10 mouse cellular contexts compared by ENCODE assay signal in genomic region chr1:134182025-134182424, GRCm38 (mm10). TPM values are rescaled to one million over a fixed set of nuclear protein-coding genes. Genes with fewer than 3 reads are reported as not detected.
A peak's percentile ranks its signal among the peaks of the same experiment; 100 is the strongest.
DNase-seq lines count a peak whose midpoint lies in the region; ATAC-seq lines count a peak whose summit lies in the region.
"Had no signal": no experiment of that assay in that cellular context is flagged by ENCODE, and none has a peak within 500 bp of the region (broad histone marks: within the 10 kb centered on the region; RNA-seq: fewer than 3 reads in every experiment).

TSS of gene Chil1 (plus strand) at chr1:134182176.

- peak; percentile 58 for DNase-seq in cerebellum, adult 9-11 months
- no peak for DNase-seq in layer of hippocampus, postnatal 36 days
- DNase-seq in layer of hippocampus, adult 9-11 months = no peak
- peak; percentile 58 for DNase-seq in lung, postnatal 14 days
- no peak for DNase-seq in kidney, postnatal 14 days
- DNase-seq in kidney, adult 18-20 months = no peak
- DNase-seq: B cell, adult 2 months; heart, postnatal 10 days had no signal

- no peak for ATAC-seq in cerebellum, adult (ENCODE audit: insufficient number of reproducible peaks, low FRiP score, low TSS enrichment)
- ATAC-seq in erythroid progenitor cell, adult 5-6 weeks (replicated peaks; ENCODE audit: low FRiP score, poor library complexity, severe bottlenecking) = no peak

RNA-seq across cellular contexts. Expression of gene Chil1, which starts in this region (rescaled TPM):
- 10 to 100 TPM; 11.3 to 13.8 TPM for total RNA-seq in layer of hippocampus, postnatal 36 days (2021)
- 19.3 and 76.8 TPM in 2 replicates for total RNA-seq in erythroid progenitor cell, adult 5-6 weeks (2015; ENCODE audit: low replicate concordance)
- total RNA-seq in erythroid progenitor cell, adult 5-6 weeks (2017; ENCODE audit: low replicate concordance) = 13.9 and 22.5 TPM in 2 replicates

Comparison
In these comparisons a context has a peak if more than half of its experiments do, and no peak if none do; other contexts are left out.
1. DNase-seq: peak in cerebellum, adult 9-11 months (single experiment) and lung, postnatal 14 days (single experiment); none in layer of hippocampus, postnatal 36 days (0 of 2), layer of hippocampus, adult 9-11 months (single experiment), kidney, postnatal 14 days (single experiment) and kidney, adult 18-20 months (single experiment).